8 mouse cellular contexts compared by ENCODE assay signal in genomic region chr12:86806923-86807794, GRCm38 (mm10).
A peak's percentile ranks its signal among the peaks of the same experiment; 100 is the strongest.
DNase-seq lines count a peak whose midpoint lies in the region; ATAC-seq and TF ChIP-seq lines count a peak whose summit lies in the region.

No protein-coding gene starts in this region.

- ATAC-seq in stomach, embryonic 14.5 days (ENCODE audit: insufficient number of reproducible peaks, insufficient read depth, low FRiP score, low read depth) = 0 out of 2 replicates have a peak, but pooled peaks have one; percentile 15
- ATAC-seq in stomach, postnatal 0 days (ENCODE audit: low FRiP score, low TSS enrichment) = no peak
- ATAC-seq in hindbrain, embryonic 11.5 days (ENCODE audit: low FRiP score) = peak; percentile 75
- peak; percentile 75 for ATAC-seq in midbrain, embryonic 12.5 days (ENCODE audit: low FRiP score, low read depth)

- H3K9ac ChIP-seq in stomach, embryonic 14.5 days (replicated peaks; ENCODE audit: low read depth, low read length) = no peak overlapping the region
- no peak overlapping the region for H3K9ac ChIP-seq in stomach, postnatal 0 days (ENCODE audit: low read length)
- H3K9ac ChIP-seq in hindbrain, embryonic 11.5 days (ENCODE audit: low read depth, low read length) = peak overlapping the region; percentile 41; the same call in 1 of the 2 replicates
- peak overlapping the region; percentile 42; the same call in 1 of the 2 replicates for H3K9ac ChIP-seq in midbrain, embryonic 12.5 days (replicated peaks)

- H3K4me3 ChIP-seq in stomach, embryonic 14.5 days (ENCODE audit: low read depth, low read length) = no peak overlapping the region
- H3K4me3 ChIP-seq in stomach, postnatal 0 days (ENCODE audit: low read depth, low read length) = no peak overlapping the region
- H3K4me3 ChIP-seq in hindbrain, embryonic 11.5 days (ENCODE audit: low read depth, low read length) = no peak overlapping the region
- no peak overlapping the region for H3K4me3 ChIP-seq in midbrain, embryonic 12.5 days

- WGBS in stomach, embryonic 14.5 days = 17% methylated on average over 5 of the region's 5 CpGs
- WGBS in stomach, postnatal 0 days = 32% methylated on average over 5 of the region's 5 CpGs
- 14% methylated on average over 5 of the region's 5 CpGs for whole genome bisulfite sequencing in hindbrain, embryonic 11.5 days
- WGBS in midbrain, embryonic 12.5 days = 9% methylated on average over 5 of the region's 5 CpGs

- no peaks in the 10 kb centered on the region for H3K36me3 ChIP-seq in stomach, embryonic 14.5 days (ENCODE audit: control insufficient read depth, insufficient read depth, low read length)
- H3K36me3 ChIP-seq in stomach, postnatal 0 days (ENCODE audit: control insufficient read depth, insufficient read depth, low read length) = no peaks in the 10 kb centered on the region
- no peaks in the 10 kb centered on the region for H3K36me3 ChIP-seq in hindbrain, embryonic 11.5 days (ENCODE audit: control insufficient read depth, insufficient read depth, low read length)
- H3K36me3 ChIP-seq in midbrain, embryonic 12.5 days = no peaks in the 10 kb centered on the region

- no peak for TF ChIP-seq CTCF in stomach, postnatal 0 days (IDR thresholded peaks at IDR 0.05; ENCODE audit: low read depth)

- peaks cover 58% of the 10 kb centered on the region for H3K4me1 ChIP-seq in stomach, embryonic 14.5 days (ENCODE audit: control insufficient read depth, insufficient read depth, low read length)
- H3K4me1 ChIP-seq in stomach, postnatal 0 days (replicated peaks; ENCODE audit: control insufficient read depth, insufficient read depth) = peaks cover 14% of the 10 kb centered on the region
- peaks cover 29% of the 10 kb centered on the region for H3K4me1 ChIP-seq in hindbrain, embryonic 11.5 days (replicated peaks; ENCODE audit: control insufficient read depth, insufficient read depth, low read length)
- peaks cover 93% of the 10 kb centered on the region for H3K4me1 ChIP-seq in midbrain, embryonic 12.5 days

- H3K27me3 ChIP-seq in stomach, embryonic 14.5 days (ENCODE audit: control insufficient read depth, insufficient read depth, low read length) = no peaks in the 10 kb centered on the region
- H3K27me3 ChIP-seq in stomach, postnatal 0 days (ENCODE audit: control insufficient read depth, insufficient read depth, low read length) = no peaks in the 10 kb centered on the region
- H3K27me3 ChIP-seq in hindbrain, embryonic 11.5 days (ENCODE audit: control insufficient read depth, insufficient read depth, low read length) = peaks cover 2% of the 10 kb centered on the region; the same call in 1 of the 2 replicates
- H3K27me3 ChIP-seq in midbrain, embryonic 12.5 days = peaks cover 52% of the 10 kb centered on the region

- TF ChIP-seq EP300 in stomach, postnatal 0 days (optimal IDR thresholded peaks at IDR 0.05) = no peak

- DNase-seq in cerebellum, adult 11-12 months = peak; percentile 60
- no peak for DNase-seq in cerebellum, postnatal 10 days
- no peak for DNase-seq in stomach, postnatal 0 days (ENCODE audit: low spot score)
- peak; percentile 80 for DNase-seq in hindbrain, embryonic 11.5 days (ENCODE audit: low spot score)
- peak; percentile 97 for DNase-seq in telencephalon, adult 2 months (ENCODE audit: low read depth, low spot score)
- no peak for DNase-seq in cerebellum, adult 9-10 months

- H3K27ac ChIP-seq in stomach, embryonic 14.5 days (ENCODE audit: low read length) = peak overlapping the region; percentile 55; the same call in 1 of the 2 replicates
- no peak overlapping the region for H3K27ac ChIP-seq in stomach, postnatal 0 days (replicated peaks)
- H3K27ac ChIP-seq in hindbrain, embryonic 11.5 days (ENCODE audit: low read depth, low read length) = peak overlapping the region; percentile 92
- peak overlapping the region; percentile 94 for H3K27ac ChIP-seq in midbrain, embryonic 12.5 days (replicated peaks)

- no peak overlapping the region for H3K4me2 ChIP-seq in stomach, embryonic 14.5 days (replicated peaks; ENCODE audit: low read depth, low read length)
- no peak overlapping the region for H3K4me2 ChIP-seq in stomach, postnatal 0 days (replicated peaks; ENCODE audit: low read depth)
- H3K4me2 ChIP-seq in hindbrain, embryonic 11.5 days (replicated peaks; ENCODE audit: low read depth, low read length) = peak overlapping the region; percentile 29
- H3K4me2 ChIP-seq in midbrain, embryonic 12.5 days (replicated peaks) = peak overlapping the region; percentile 48

- no peaks in the 10 kb centered on the region for H3K9me3 ChIP-seq in stomach, embryonic 14.5 days (ENCODE audit: control insufficient read depth, low read depth, low read length)
- H3K9me3 ChIP-seq in stomach, postnatal 0 days (ENCODE audit: control insufficient read depth, low read length) = no peaks in the 10 kb centered on the region
- no peaks in the 10 kb centered on the region for H3K9me3 ChIP-seq in hindbrain, embryonic 11.5 days (ENCODE audit: control insufficient read depth, low read length)
- H3K9me3 ChIP-seq in midbrain, embryonic 12.5 days = no peaks in the 10 kb centered on the region

Comparison
In these comparisons a context has a peak if more than half of its experiments do, and no peak if none do; other contexts are left out.
1. DNase-seq: peak in cerebellum, adult 11-12 months (single experiment), hindbrain, embryonic 11.5 days (single experiment) and telencephalon, adult 2 months (single experiment); none in cerebellum, postnatal 10 days (0 of 2), stomach, postnatal 0 days (single experiment) and cerebellum, adult 9-10 months (single experiment).
2. H3K4me2 ChIP-seq: peak in hindbrain, embryonic 11.5 days (single experiment) and midbrain, embryonic 12.5 days (single experiment); none in stomach, embryonic 14.5 days (single experiment) and stomach, postnatal 0 days (single experiment).
3. H3K9ac ChIP-seq: peak in hindbrain, embryonic 11.5 days (single experiment) and midbrain, embryonic 12.5 days (single experiment); none in stomach, embryonic 14.5 days (single experiment) and stomach, postnatal 0 days (single experiment).